Mouse (Mus musculus) urinary bladder, postnatal 36 days (tissue): ENCODE measurements around the gene Ndufaf7.

ENCODE experiments used
- DNase-seq, 2 experiments: peaks; one replicate each; pipeline ENCODE4 v3.0.0; 2022; ENCODE audit warnings: low spot score in 2 of 2, mixed read lengths in 1 of 2

Ndufaf7 gene

GRCm38 (mm10) chr17:78964387-78964786 lies 27.5 kb downstream of the Ndufaf7 start:
- DNase-seq: no peak

GRCm38 (mm10) chr17:78966092-78966883 lies 29.4 kb downstream of the Ndufaf7 start:
- no peak for DNase-seq

- DNase-seq: no peak
Measured at GRCm38 (mm10) chr17:78968500-78968899, 31.6 kb downstream of the Ndufaf7 start.

GRCm38 (mm10) chr17:78983166-78983565 lies 46.2 kb downstream of the Ndufaf7 start:
- no peak for DNase-seq

- no peak for DNase-seq
Measured at GRCm38 (mm10) chr17:78983736-78984135, 46.8 kb downstream of the Ndufaf7 start.

GRCm38 (mm10) chr17:78989015-78989414 lies 52.1 kb downstream of the Ndufaf7 start:
- no peak for DNase-seq

GRCm38 (mm10) chr17:78991549-78991948 lies 54.6 kb downstream of the Ndufaf7 start:
- no peak for DNase-seq

- DNase-seq: no peak
Measured at GRCm38 (mm10) chr17:78992303-78993027, 55.5 kb downstream of the Ndufaf7 start.

GRCm38 (mm10) chr17:78993670-78994069 lies 56.7 kb downstream of the Ndufaf7 start:
- no peak for DNase-seq

- no peak for DNase-seq
Measured at GRCm38 (mm10) chr17:78994382-78994781, 57.4 kb downstream of the Ndufaf7 start.

GRCm38 (mm10) chr17:78994931-78995820 lies 58.2 kb downstream of the Ndufaf7 start:
- DNase-seq: no peak
